Mouse (Mus musculus) mouse embryonic stem cell (cell line): ENCODE data around the gene Kncn.

Experiments
- in situ Hi-C, 2 experiments: fragments of 300-500 bp; cut with MboI; formaldehyde crosslinking; loops; 1 replicate in 1 of 2; 3 replicates in 1 of 2; pipeline ENCODE4 v1.14.3; 2019 to 2020; ENCODE audit warnings: low sequenced_read_pairs in 2 of 2, low pct_unique_long_range_greater_than_20kb in 1 of 2, mixed read lengths in 1 of 2; ENCODE audit not compliant: unreplicated experiment in 1 of 2

Gene Kncn

GRCm38 (mm10) chr4:115922688-115923087 is 38.5 kb downstream of the Kncn start:
- in situ Hi-C loops = no loop called here

- in situ Hi-C loops = no loop called here
Measured at GRCm38 (mm10) chr4:115923262-115923880, 39.2 kb downstream of the Kncn start.

- in situ Hi-C loops = loop anchor here (25.0 kb wide), 2 partner anchors 865 to 1015 kb away; partner anchors contain the start of genes Tal1 (in 2 of the 2) and Foxd2 (in 1 of the 2)
Measured at GRCm38 (mm10) chr4:115927637-115928036, 43.4 kb downstream of the Kncn start.

GRCm38 (mm10) chr4:115931556-115932088 is 47.4 kb downstream of the Kncn start:
- in situ Hi-C loops = loop anchor here (25.0 kb wide), 2 partner anchors 869 to 1019 kb away; partner anchors contain the start of genes Tal1 (in 2 of the 2) and Foxd2 (in 1 of the 2)

GRCm38 (mm10) chr4:115935835-115936581 is 51.8 kb downstream of the Kncn start:
- in situ Hi-C loops = loop anchor here (25.0 kb wide), 2 partner anchors 874 to 1024 kb away; partner anchors contain the start of genes Tal1 (in 2 of the 2) and Foxd2 (in 1 of the 2)

DNA sequence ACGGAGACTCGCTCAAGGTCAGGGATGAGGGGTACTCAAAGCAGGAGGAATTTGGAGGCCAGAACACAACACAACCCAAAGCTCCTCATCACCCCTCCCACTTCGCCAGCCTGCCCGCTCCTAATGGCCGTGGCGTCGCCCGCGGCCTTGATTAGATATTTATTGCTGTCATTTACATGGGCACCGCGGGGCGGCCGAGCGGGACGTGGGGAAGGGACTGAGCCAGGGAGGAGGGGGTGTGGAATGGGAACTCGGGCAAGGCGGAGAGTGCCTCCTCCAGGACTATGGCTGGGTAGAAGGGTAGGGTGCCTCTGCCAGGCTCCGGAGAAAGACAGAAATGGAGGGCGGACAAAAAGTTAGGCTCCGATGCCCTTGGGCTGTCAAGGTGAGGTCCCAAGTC is 52.4 kb downstream of the Kncn start:
- in situ Hi-C loops = loop anchor here (25.0 kb wide), 2 partner anchors 874 to 1024 kb away; partner anchors contain the start of genes Tal1 (in 2 of the 2) and Foxd2 (in 1 of the 2)

- in situ Hi-C loops = loop anchor here (25.0 kb wide), 2 partner anchors 875 to 1025 kb away; partner anchors contain the start of genes Tal1 (in 2 of the 2) and Foxd2 (in 1 of the 2)
Measured at GRCm38 (mm10) chr4:115937061-115937976, 53.1 kb downstream of the Kncn start.

DNA sequence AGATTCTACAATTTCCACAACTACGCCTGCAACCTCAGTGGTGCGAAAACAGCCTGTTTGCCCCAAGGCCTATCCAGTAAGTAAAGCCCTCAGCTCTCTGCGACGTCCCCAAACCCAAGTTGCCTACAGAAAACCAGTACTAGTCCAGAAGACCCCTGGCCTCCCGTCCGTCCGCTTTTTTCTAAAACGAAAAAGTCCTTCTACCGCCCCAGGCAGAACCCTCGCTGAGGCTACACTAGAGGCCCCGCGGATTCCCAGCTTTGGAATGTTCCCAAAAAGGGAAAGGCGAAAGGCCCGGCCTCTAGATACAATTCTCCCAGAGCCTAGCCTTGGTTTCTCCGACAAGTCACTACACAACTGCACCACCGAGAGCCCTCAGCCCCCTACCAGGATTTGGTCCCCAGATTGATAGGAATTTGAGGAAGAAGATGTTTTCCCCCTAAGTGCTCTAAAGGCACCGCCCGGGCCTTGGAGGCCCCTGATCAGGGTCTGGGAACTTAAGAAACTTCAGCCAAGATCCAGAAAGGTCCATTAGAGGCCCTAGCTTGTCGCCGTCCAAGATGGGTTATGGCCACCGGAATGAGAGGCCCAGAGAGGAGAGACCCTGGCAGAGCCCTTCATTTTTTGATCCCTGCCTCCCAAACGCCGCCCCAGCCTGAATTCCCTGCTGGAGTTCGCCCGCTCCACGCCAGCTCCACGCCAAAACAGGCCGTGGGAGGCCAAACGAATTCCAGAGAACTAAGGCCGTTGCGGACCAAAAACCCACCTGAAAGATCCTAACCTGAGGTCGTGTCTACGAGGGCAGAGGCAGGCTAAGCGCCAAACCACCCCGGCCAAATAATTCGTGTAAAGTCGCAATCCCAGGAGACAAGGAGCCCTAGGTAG is 54.3 kb downstream of the Kncn start:
- in situ Hi-C loops = loop anchor here (25.0 kb wide), 2 partner anchors 876 to 1026 kb away; partner anchors contain the start of genes Tal1 (in 2 of the 2) and Foxd2 (in 1 of the 2)
